46 mouse cellular contexts compared by ENCODE assay signal in the genomic region with DNA sequence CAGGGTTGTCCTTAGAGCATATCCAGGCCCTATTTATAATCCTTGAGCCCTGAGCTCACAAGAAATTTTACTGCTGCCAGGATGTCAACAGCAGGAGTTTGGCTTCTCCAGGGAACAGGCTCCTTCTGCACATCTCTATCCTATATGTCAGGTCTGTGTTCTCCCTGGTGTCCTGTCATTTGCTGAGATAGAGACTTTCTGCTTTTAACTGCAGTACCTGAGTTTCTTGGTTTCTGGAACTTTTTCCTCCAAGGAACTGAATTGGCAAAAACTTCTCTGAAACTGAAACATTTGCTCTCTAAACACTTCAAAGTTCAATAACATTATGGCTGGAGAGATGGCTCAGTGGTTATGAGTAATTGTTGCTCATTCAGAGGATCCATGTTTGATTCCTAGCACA. TPM values are rescaled to one million over a fixed set of nuclear protein-coding genes. Genes with fewer than 3 reads are reported as not detected.
"Had no signal": no experiment of that assay in that cellular context is flagged by ENCODE, and none has a peak within 500 bp of the region (broad histone marks: within the 10 kb centered on the region; RNA-seq: fewer than 3 reads in every experiment).

A gene (minus strand): TSS at position 101 of the 400 bp plus-strand sequence.

- H3K4me1 ChIP-seq: limb, embryonic 10.5 days; limb, embryonic 12.5 days; limb, embryonic 13.5 days; limb, embryonic 15.5 days; liver, embryonic 12.5 days; liver, embryonic 13.5 days; liver, embryonic 15.5 days; lung, embryonic 15.5 days; megakaryocyte, embryonic 14.5 days; midbrain, embryonic 10.5 days; midbrain, embryonic 12.5 days; midbrain, embryonic 13.5 days; midbrain, embryonic 15.5 days had no signal

- H3K27me3 ChIP-seq: limb, embryonic 12.5 days; limb, embryonic 13.5 days; limb, embryonic 15.5 days; liver, embryonic 12.5 days; liver, embryonic 13.5 days; liver, embryonic 15.5 days; lung, embryonic 15.5 days; megakaryocyte, embryonic 14.5 days; midbrain, embryonic 12.5 days; midbrain, embryonic 13.5 days; midbrain, embryonic 15.5 days had no signal

- H3K36me3 ChIP-seq: limb, embryonic 10.5 days; limb, embryonic 12.5 days; limb, embryonic 13.5 days; limb, embryonic 15.5 days; liver, embryonic 12.5 days; liver, embryonic 13.5 days; liver, embryonic 15.5 days; lung, embryonic 15.5 days; midbrain, embryonic 10.5 days; midbrain, embryonic 12.5 days; midbrain, embryonic 13.5 days; midbrain, embryonic 15.5 days had no signal

- H3K4me3 ChIP-seq: limb, embryonic 10.5 days; limb, embryonic 12.5 days; limb, embryonic 13.5 days; limb, embryonic 15.5 days; liver, embryonic 12.5 days; liver, embryonic 13.5 days; liver, embryonic 15.5 days; lung, embryonic 15.5 days; megakaryocyte, embryonic 14.5 days; midbrain, embryonic 10.5 days; midbrain, embryonic 12.5 days; midbrain, embryonic 13.5 days; midbrain, embryonic 15.5 days; myocyte had no signal

- H3K27ac ChIP-seq: limb, embryonic 10.5 days; limb, embryonic 12.5 days; limb, embryonic 13.5 days; limb, embryonic 15.5 days; liver, embryonic 12.5 days; liver, embryonic 13.5 days; liver, embryonic 14.5 days; liver, embryonic 15.5 days; lung, embryonic 15.5 days; macrophage; midbrain, embryonic 10.5 days; midbrain, embryonic 12.5 days; midbrain, embryonic 13.5 days; midbrain, embryonic 15.5 days had no signal

- DNase-seq: left cerebral cortex, postnatal 4 days; liver; liver, embryonic 13.5 days; liver, postnatal 0 days; lung, adult 18-20 months; lung, adult 2 months; lung, embryonic 14.5 days; lung, postnatal 10 days; lung, postnatal 14 days; lung, postnatal 36 days; lung, postnatal 4 days; midbrain, embryonic 14.5 days had no signal

RNA-seq across cellular contexts. Expression of the gene that starts here (rescaled TPM):
- total RNA-seq: left cerebral cortex, adult 8-10 months; left cerebral cortex, postnatal 10 days; left cerebral cortex, postnatal 14 days; left cerebral cortex, postnatal 25 days; left cerebral cortex, postnatal 36 days; left cerebral cortex, postnatal 4 days; liver, adult 2 months; megakaryocyte progenitor cell, adult 5-6 weeks; megakaryocyte-erythroid progenitor cell, adult 5-6 weeks; midbrain, postnatal 0 days; monocyte, adult 5-6 weeks had no signal
- polyA plus RNA-seq: limb, embryonic 10.5 days; limb, embryonic 11.5 days; limb, embryonic 12.5 days; limb, embryonic 13.5 days; limb, embryonic 14.5 days; limb, embryonic 15.5 days; liver, adult 2 months; liver, embryonic 11.5 days; liver, embryonic 12.5 days; liver, embryonic 13.5 days; liver, embryonic 14.5 days; liver, embryonic 15.5 days; liver, embryonic 16.5 days; liver, postnatal 0 days; lung, adult 2 months; lung, embryonic 14.5 days; lung, embryonic 15.5 days; lung, embryonic 16.5 days; lung, postnatal 0 days; macrophage; midbrain, embryonic 10.5 days; midbrain, embryonic 11.5 days; midbrain, embryonic 12.5 days; midbrain, embryonic 13.5 days; midbrain, embryonic 14.5 days; midbrain, embryonic 15.5 days; midbrain, embryonic 16.5 days; midbrain, postnatal 0 days; myocyte; neural tube, embryonic 11.5 days had no signal
